Mouse (Mus musculus): Measurements from ENCODE around the gene Ascl1.

Gene Ascl1

DNA sequence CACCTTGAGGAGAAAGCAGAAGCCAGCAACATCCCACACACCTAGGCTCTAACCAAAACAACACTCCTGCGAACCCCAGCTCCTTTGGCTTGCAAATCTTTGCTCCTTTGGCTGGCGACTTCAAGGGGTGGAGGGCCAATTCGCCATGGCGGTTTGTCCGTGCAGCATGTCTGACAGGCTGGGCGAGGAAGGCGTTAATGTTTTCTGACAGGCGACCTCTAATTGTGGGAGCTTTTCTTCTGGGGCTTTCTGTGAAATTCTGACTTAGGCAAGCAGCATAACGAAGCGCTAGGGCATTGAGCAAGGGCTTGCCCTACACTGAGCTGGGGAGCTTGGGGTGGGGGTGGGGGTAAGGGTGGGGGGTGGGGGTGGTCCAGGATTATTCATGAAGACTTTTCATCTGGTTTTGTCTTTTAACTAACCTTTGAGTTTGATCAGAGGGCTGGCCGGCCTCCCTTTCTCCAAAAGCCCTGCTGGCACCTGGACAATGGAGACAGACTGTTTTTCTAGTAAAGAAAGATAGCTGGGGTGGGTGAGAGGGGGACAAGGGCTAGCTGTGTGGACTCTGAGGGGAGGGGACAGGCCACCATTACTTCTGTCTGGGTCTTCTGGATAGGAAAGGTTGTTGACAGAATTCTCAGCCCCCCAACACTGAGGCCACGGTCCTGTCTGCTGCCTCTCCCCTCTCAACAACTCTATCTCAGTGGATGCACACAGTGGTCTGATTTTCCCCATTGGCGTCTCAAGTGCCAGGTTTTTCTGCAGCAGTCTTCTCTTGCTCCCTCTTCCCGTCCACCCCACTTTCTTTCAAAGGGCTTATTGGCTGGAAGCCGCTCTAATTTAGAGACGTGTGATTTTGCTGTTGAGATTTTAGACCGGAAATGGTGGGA is 8.4 kb downstream of the Ascl1 start:
- DNase-seq, result peak; percentile 47

DNA sequence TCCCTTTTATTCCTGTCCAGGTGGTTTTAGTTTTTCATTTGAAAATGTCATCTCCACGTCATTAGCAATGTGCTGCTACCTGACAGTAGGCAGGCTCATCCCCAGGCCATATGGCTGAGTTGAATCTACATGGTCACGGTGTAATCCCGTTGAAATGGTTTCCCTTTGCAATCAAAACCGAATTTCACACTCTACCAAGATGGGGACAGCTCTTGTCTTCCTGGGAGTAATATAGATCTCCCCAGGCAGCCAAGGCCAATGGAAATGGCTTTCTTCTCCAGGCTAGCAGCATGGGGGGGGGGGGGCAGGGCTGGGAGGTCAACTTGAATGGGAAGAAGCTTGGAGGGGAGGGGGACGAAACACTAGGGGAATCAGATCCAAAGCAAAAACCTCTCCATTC is 15.6 kb downstream of the Ascl1 start:
- DNase-seq, result no peak

GRCm38 (mm10) chr10:87474971-87475370 is 18.5 kb downstream of the Ascl1 start:
- DNase-seq, result no peak

- DNase-seq, result peak; percentile 35
Observed at GRCm38 (mm10) chr10:87473475-87474131, 19.9 kb downstream of the Ascl1 start.

DNA sequence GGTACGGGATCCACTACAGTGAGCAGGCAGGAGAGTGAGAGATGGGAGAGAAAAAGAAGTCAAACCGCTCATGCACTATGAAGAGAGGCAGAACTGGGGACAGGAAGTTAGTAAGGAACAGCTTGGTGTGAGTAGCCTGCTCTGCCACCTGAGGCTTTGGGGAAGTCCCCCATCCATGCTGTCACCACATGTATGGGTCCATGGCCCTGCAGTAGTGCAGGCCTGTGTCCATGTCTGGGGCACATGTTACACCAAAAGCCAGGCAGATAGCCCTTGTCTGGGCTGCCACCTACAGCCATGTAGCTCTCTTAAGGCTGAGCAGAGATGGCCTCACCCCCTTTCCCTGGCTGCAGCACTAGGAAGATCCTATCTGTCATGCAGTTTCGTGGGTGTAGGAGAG is 42.7 kb downstream of the Ascl1 start:
- DNase-seq, result no peak

DNA sequence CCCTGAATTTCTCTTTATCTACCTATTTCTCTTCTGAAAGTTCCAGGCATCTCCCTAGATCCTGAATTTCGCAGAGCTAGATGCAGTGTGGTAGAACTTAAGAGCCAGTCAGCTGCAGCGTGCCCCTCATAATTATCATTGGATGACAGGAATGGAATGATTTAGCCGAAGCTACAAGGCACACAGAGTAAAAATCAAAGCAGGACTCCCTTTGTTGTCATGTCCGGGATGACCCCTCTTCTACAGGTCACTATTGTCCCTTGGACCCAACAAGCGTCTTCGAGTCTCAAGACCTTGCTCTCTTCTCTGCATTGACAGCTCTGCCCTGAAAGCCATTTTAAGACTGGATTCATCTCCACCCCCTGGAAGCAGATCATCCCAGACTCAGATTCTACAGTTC is 44.1 kb downstream of the Ascl1 start:
- DNase-seq, result no peak

DNA sequence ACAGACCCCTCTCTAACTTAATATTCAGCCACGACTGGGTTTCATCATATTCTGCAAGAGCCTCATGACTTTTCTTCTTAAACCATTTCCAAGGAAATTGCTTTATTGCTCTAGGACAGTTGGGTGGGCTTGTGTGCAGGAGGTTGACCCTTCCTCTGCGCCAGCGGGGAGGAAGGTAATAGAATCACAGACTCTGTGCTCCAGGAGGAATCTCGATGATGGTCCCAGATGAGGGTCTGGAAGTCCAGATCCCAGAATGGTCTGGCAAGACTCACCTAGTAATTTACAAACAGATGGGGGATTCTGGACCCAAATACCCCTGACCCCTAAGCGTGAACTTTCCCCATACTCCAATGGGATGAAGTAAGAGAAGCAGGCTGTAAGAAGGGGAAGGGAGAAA is 45.2 kb downstream of the Ascl1 start:
- peak; percentile 33 for DNase-seq

- DNase-seq, result peak; percentile 91
Observed at GRCm38 (mm10) chr10:87447754-87448095, 45.7 kb downstream of the Ascl1 start.

GRCm38 (mm10) chr10:87446829-87447753 is 46.4 kb downstream of the Ascl1 start:
- DNase-seq, result peak; percentile 12

GRCm38 (mm10) chr10:87446139-87446828 is 47.2 kb downstream of the Ascl1 start:
- DNase-seq, result no peak

Data from embryo, embryonic 11 days (tissue).